Mouse (Mus musculus) stomach, adult 2 months (tissue): ENCODE measurements around the gene Dyrk3. TPM values are rescaled to one million over a fixed set of nuclear protein-coding genes. Genes with fewer than 3 reads are reported as not detected.

Source experiments
- polyA plus RNA-seq: library from polyadenylated mRNA; depleted of rRNA; stranded (reverse); fragments of >200 nt; gene quantifications from 2 replicates; pipeline ENCODE4 v1.2.3, GENCODE M21; 2012; rRNA removed

Dyrk3 gene
- 0.08 and 0.18 TPM in 2 replicates for polyA plus RNA-seq

GRCm38 (mm10) chr1:131138191-131139016 lies at the start of gene Dyrk3:
Dyrk3 (minus strand) TSS chr1:131138340.

GRCm38 (mm10) chr1:131153018-131153629 lies 15.0 kb upstream of the Dyrk3 start, which contains the start of gene Eif2d:
Eif2d (plus strand) TSS chr1:131153181.

GRCm38 (mm10) chr1:131097700-131098094 lies 40.4 kb downstream of the Dyrk3 start, which contains the start of gene Mapkapk2:
Mapkapk2 (minus strand) TSS chr1:131097826.

Other genes starting within 250 kb of the Dyrk3 start
- gene Il20, start 226.9 kb downstream of the Dyrk3 start, polyA plus RNA-seq, result not detected in 2 replicates
- gene Il19, start 198.2 kb downstream of the Dyrk3 start, polyA plus RNA-seq, result not detected in 2 replicates
- gene Il10, start 118.5 kb downstream of the Dyrk3 start, polyA plus RNA-seq, result not detected in 2 replicates
- gene Mapkapk2, start 40.5 kb downstream of the Dyrk3 start, polyA plus RNA-seq, result 37.5 and 45.8 TPM in 2 replicates
- gene Eif2d, start 14.8 kb upstream of the Dyrk3 start, polyA plus RNA-seq, result 11.4 and 13.4 TPM in 2 replicates
- 11.3 and 26.8 TPM in 2 replicates for gene Rassf5, start 106.9 kb upstream of the Dyrk3 start, polyA plus RNA-seq
- gene Ikbke, start 141.3 kb upstream of the Dyrk3 start, polyA plus RNA-seq, result 5.3 TPM in 2 replicates